Mouse (Mus musculus) c-Kit-positive CD71-positive TER-119-positive erythroid progenitor cells, embryonic 14.5 days (primary cell): ENCODE data around the gene Plekhm3.
"Not testable (repeated sequence)": the region's sequence is repeated elsewhere in the genome, so short reads cannot be mapped to it uniquely, and the experiment has no call there.

Experiments used
- DNase-seq: peaks from one replicate; pipeline ENCODE4 v3.0.0-alpha.2; 2013; ENCODE audit warnings: low spot score

Gene Plekhm3

GRCm38 (mm10) chr1:64956479-64956961, at the start of gene Plekhm3:
Gene Plekhm3, minus strand, starts transcription at chr1:64956824.
- DNase-seq = peak; percentile 72

GRCm38 (mm10) chr1:65005575-65005974, 49.0 kb upstream of the Plekhm3 start:
- DNase-seq = no peak

GRCm38 (mm10) chr1:65004526-65004925, 47.9 kb upstream of the Plekhm3 start:
- no peak for DNase-seq

GRCm38 (mm10) chr1:64993206-64993605, 36.6 kb upstream of the Plekhm3 start:
- DNase-seq = no peak

- no peak for DNase-seq
Observed at GRCm38 (mm10) chr1:64988176-64988575, 31.6 kb upstream of the Plekhm3 start.

GRCm38 (mm10) chr1:64986120-64986519, 29.5 kb upstream of the Plekhm3 start:
- DNase-seq = peak; percentile 16

- no peak for DNase-seq
Observed at GRCm38 (mm10) chr1:64983247-64983646, 26.6 kb upstream of the Plekhm3 start.

- no peak for DNase-seq
Observed at GRCm38 (mm10) chr1:64978321-64978799, 21.7 kb upstream of the Plekhm3 start.

GRCm38 (mm10) chr1:64975346-64975745, 18.7 kb upstream of the Plekhm3 start:
- no peak for DNase-seq

GRCm38 (mm10) chr1:64970685-64971084, 14.1 kb upstream of the Plekhm3 start:
- DNase-seq = no peak

- no peak for DNase-seq
Observed at GRCm38 (mm10) chr1:64957021-64957489, 431 bp upstream of the Plekhm3 start.

GRCm38 (mm10) chr1:64954786-64955185, 1.8 kb downstream of the Plekhm3 start:
- not testable (repeated sequence) for DNase-seq

- no peak for DNase-seq
Observed at GRCm38 (mm10) chr1:64950271-64950670, 6.4 kb downstream of the Plekhm3 start.

GRCm38 (mm10) chr1:64949377-64949776, 7.2 kb downstream of the Plekhm3 start:
- no peak for DNase-seq

- no peak for DNase-seq
Observed at GRCm38 (mm10) chr1:64946106-64946505, 10.5 kb downstream of the Plekhm3 start.

- DNase-seq = no peak
Observed at GRCm38 (mm10) chr1:64945214-64945785, 11.3 kb downstream of the Plekhm3 start.

- no peak for DNase-seq
Observed at GRCm38 (mm10) chr1:64944746-64945145, 11.9 kb downstream of the Plekhm3 start.

- DNase-seq = no peak
Observed at GRCm38 (mm10) chr1:64942006-64942755, 14.4 kb downstream of the Plekhm3 start.

- DNase-seq = no peak
Observed at GRCm38 (mm10) chr1:64938907-64939306, 17.7 kb downstream of the Plekhm3 start.

GRCm38 (mm10) chr1:64937692-64938091, 18.9 kb downstream of the Plekhm3 start:
- no peak for DNase-seq

- no peak for DNase-seq
Observed at GRCm38 (mm10) chr1:64932921-64933320, 23.7 kb downstream of the Plekhm3 start.

- no peak for DNase-seq
Observed at GRCm38 (mm10) chr1:64930124-64930523, 26.5 kb downstream of the Plekhm3 start.

- DNase-seq = no peak
Observed at GRCm38 (mm10) chr1:64929673-64930072, 27.0 kb downstream of the Plekhm3 start.
